Mouse (Mus musculus): Measurements from ENCODE around the gene Aldoart2.

DNA sequence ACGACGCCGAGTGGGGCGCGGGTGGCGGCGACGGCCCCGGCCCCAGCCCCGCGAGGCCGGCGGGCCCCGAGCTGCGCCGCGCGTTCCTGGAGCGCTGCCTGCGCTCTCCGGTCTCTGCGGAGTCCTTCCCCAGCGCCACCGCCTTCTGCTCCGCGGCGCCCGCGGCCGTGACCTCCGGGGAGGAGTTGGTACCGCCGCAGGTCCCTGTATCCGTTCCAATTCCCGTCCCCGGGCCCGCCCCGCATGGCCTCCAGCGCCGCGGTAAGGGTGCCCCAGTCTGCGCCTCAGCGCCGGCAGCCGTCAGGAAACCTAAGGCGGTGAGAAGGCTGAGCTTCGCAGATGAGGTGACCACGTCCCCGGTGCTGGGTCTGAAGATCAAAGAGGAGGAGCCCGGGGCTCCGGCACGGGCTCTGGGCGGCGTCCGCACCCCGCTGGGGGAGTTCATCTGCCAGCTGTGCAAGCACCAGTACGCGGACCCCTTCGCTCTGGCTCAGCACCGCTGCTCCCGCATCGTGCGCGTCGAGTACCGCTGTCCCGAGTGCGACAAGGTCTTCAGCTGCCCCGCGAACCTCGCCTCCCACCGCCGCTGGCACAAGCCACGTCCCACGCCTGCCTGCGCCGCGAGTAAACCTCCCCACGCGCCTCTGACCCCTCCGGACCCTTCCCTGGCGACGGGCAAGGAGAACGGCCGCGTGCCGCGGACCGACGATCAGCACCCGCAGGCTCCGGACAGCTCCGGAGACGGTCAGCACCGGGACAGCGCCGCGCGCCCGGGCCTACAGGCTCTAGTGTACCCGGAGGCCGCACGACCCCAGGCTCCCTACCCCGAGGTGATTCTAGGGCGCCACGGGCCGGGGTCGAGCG, 34.8 kb downstream of the Aldoart2 start:
- TF ChIP-seq MAX (IDR thresholded peaks at IDR 0.05; ENCODE audit: low read depth) (no peak), SRF (IDR thresholded peaks at IDR 0.05; ENCODE audit: control insufficient read depth, insufficient read length, low read depth) (no peak), POLR2A (IDR thresholded peaks at IDR 0.05; ENCODE audit: insufficient read length, low read depth) (no peak), MYOD1 (IDR thresholded peaks at IDR 0.05; ENCODE audit: control insufficient read depth in 1 of 3, insufficient read length in 2 of 3, low read depth in 2 of 3) (no peak)
